Mouse (Mus musculus) embryonic facial prominence, embryonic 11.5 days (tissue): ENCODE data around the gene Ddx56. TPM values are rescaled to one million over a fixed set of nuclear protein-coding genes. Genes with fewer than 3 reads are reported as not detected.
A peak's percentile ranks its signal among the peaks of the same experiment; 100 is the strongest.

Experiments used
- ATAC-seq: fragments of 200-750 bp; cut with Nextera tagmentation; replicated peaks from 2 replicates; pipeline ENCODE4 v1.8.0; 2017; ENCODE audit warnings: low read depth; ENCODE audit not compliant: insufficient number of reproducible peaks, low FRiP score, low TSS enrichment
- DNase-seq: peaks from one replicate; pipeline ENCODE4 v3.0.0-alpha.2; 2015; ENCODE audit warnings: low spot score
- H3K27ac ChIP-seq: fragments of 300-500 bp; sonication (generic); replicated peaks from 2 replicates; pipeline ENCODE4 v1.5.1; 2014; ENCODE audit warnings: mild to moderate bottlenecking, low read depth, low read length, control low read depth
- H3K27me3 ChIP-seq: fragments of 300-500 bp; sonication (generic); 2 replicates; pipeline ENCODE4 v1.6.1; 2014; ENCODE audit warnings: mild to moderate bottlenecking, low read length, moderate library complexity, mixed read lengths; ENCODE audit not compliant: control insufficient read depth, insufficient read depth
- H3K36me3 ChIP-seq: fragments of 300-500 bp; sonication (generic); replicated peaks from 2 replicates; pipeline ENCODE4 v1.6.1; 2014; ENCODE audit warnings: low read depth, mild to moderate bottlenecking, low read length, moderate library complexity, mixed read lengths; ENCODE audit not compliant: control insufficient read depth, insufficient read depth
- H3K4me1 ChIP-seq: fragments of 300-500 bp; sonication (generic); 2 replicates; pipeline ENCODE4 v1.6.1; 2014; ENCODE audit warnings: low read length, mixed read lengths; ENCODE audit not compliant: control insufficient read depth, insufficient read depth
- H3K4me2 ChIP-seq: fragments of 300-500 bp; sonication (generic); 2 replicates; pipeline ENCODE4 v1.6.1; 2014; ENCODE audit warnings: low read depth, mild to moderate bottlenecking, control low read depth, low read length, moderate library complexity
- H3K4me3 ChIP-seq: fragments of 300-500 bp; sonication (generic); 2 replicates; pipeline ENCODE4 v1.5.1; 2014; ENCODE audit warnings: low read depth, low read length, control low read depth
- H3K9ac ChIP-seq: fragments of 300-500 bp; sonication (generic); replicated peaks from 2 replicates; pipeline ENCODE4 v1.6.1; 2014; ENCODE audit warnings: mild to moderate bottlenecking, control low read depth, low read length
- H3K9me3 ChIP-seq: fragments of 300-500 bp; sonication (generic); replicated peaks from 2 replicates; pipeline ENCODE4 v1.6.1; 2016; ENCODE audit warnings: mild to moderate bottlenecking, low read length, inconsistent platforms, mixed read lengths; ENCODE audit not compliant: control insufficient read depth
- WGBS: fragments of 180-500 bp; shearing (Covaris S2); extraction: QIAGEN DNeasy Blood & Tissue Kit; methylation state at CpG from one replicate; pipeline ENCODE4 v1.1.7; 2014; 5-methylcytosine and 5-hydroxymethylcytosine counted together
- polyA plus RNA-seq: library from polyadenylated mRNA; unstranded; fragments of >200 nt; fragmentation: Nextera tagmentation; extraction: Ambion mirVana; gene quantifications from 2 replicates; pipeline ENCODE4 v1.2.1, GENCODE M21; 2014

Gene Ddx56
- polyA plus RNA-seq, 1 experiment from 2014 or later: 109 TPM

DNA sequence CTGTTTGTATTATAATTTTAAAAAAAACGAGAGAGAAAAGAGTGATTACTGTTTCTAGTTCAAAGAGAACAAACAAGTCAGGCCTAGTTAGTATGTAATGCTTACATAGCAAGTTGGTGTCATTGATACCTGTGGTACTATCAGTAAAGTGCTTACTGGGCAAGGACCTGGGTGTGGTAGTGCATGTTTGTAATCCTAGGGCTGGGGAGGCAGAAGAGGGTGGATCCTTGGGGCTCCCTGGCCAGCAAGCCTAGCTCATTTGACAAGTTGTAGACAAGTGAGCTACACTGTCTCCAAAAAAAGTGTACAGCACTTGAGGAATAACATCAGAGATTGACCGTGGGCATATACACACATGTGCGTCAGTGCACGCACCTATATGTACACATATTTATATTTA is 27.1 kb upstream of the Ddx56 start:
- no peak overlapping the region for H3K4me2 ChIP-seq
- no peak for DNase-seq
- 90% methylated on average over 4 of the region's 4 CpGs for WGBS

GRCm38 (mm10) chr11:6293601-6294000 is 26.0 kb upstream of the Ddx56 start:
- H3K4me1 ChIP-seq: no peaks in the 10 kb centered on the region
- no peak overlapping the region for H3K4me3 ChIP-seq
- H3K27me3 ChIP-seq: no peaks in the 10 kb centered on the region
- H3K9me3 ChIP-seq: no peaks in the 10 kb centered on the region
- H3K36me3 ChIP-seq: peaks cover 2% of the 10 kb centered on the region; the same call in 1 of the 2 replicates
- no peak for DNase-seq
- no peak overlapping the region for H3K4me2 ChIP-seq
- H3K27ac ChIP-seq: no peak overlapping the region
- WGBS: 93% methylated on average over 2 of the region's 2 CpGs
- no peak for ATAC-seq
- no peak overlapping the region for H3K9ac ChIP-seq

More for the DNA sequence above, 27.1 kb upstream of the Ddx56 start:
- Histone ChIP-seq H3K9me3 (no peaks in the 10 kb centered on the region), H3K4me1 (no peaks in the 10 kb centered on the region), H3K36me3 (peaks cover 3% of the 10 kb centered on the region; the same call in 1 of the 2 replicates), H3K4me3 (no peak overlapping the region), H3K27ac (no peak overlapping the region), H3K9ac (no peak overlapping the region), H3K27me3 (no peaks in the 10 kb centered on the region)
- ATAC-seq: no peak

DNA sequence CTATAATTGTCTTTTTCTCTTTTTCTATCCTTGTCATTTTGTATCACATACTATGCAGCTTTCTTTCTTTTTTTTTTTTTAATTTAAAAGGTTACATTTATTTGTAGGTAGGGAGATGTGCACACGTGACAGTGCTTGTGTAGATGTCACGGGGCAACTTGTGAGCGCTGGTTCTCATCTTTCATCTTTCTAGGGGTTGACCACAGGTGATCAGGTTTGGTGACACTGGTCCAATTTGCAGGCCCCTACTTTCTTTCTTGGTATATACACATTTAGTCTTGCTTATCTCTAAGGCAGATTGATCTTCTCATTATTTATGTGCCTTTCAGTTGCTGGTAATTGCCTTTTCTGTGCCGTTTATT is 25.4 kb upstream of the Ddx56 start:
- H3K9ac ChIP-seq: no peak overlapping the region
- no peaks in the 10 kb centered on the region for H3K4me1 ChIP-seq
- ATAC-seq: no peak
- H3K27me3 ChIP-seq: no peaks in the 10 kb centered on the region
- H3K4me2 ChIP-seq: no peak overlapping the region
- WGBS: 92% methylated on average over 4 of the region's 4 CpGs
- H3K27ac ChIP-seq: no peak overlapping the region
- H3K36me3 ChIP-seq: no peaks in the 10 kb centered on the region
- H3K9me3 ChIP-seq: no peaks in the 10 kb centered on the region
- no peak for DNase-seq
- no peak overlapping the region for H3K4me3 ChIP-seq

GRCm38 (mm10) chr11:6292116-6292987 is 24.8 kb upstream of the Ddx56 start:
- no peaks in the 10 kb centered on the region for H3K27me3 ChIP-seq
- H3K4me2 ChIP-seq: peak overlapping the region; percentile 87
- no peak; the same call in 1 of the 2 replicates for ATAC-seq
- H3K36me3 ChIP-seq: no peaks in the 10 kb centered on the region
- no peaks in the 10 kb centered on the region for H3K9me3 ChIP-seq
- H3K9ac ChIP-seq: peak overlapping the region; percentile 71
- H3K27ac ChIP-seq: peak overlapping the region; percentile 65
- H3K4me1 ChIP-seq: no peaks in the 10 kb centered on the region
- peak; percentile 81 for DNase-seq
- peak overlapping the region; percentile 79 for H3K4me3 ChIP-seq
- WGBS: 16% methylated on average over 33 of the region's 33 CpGs

DNA sequence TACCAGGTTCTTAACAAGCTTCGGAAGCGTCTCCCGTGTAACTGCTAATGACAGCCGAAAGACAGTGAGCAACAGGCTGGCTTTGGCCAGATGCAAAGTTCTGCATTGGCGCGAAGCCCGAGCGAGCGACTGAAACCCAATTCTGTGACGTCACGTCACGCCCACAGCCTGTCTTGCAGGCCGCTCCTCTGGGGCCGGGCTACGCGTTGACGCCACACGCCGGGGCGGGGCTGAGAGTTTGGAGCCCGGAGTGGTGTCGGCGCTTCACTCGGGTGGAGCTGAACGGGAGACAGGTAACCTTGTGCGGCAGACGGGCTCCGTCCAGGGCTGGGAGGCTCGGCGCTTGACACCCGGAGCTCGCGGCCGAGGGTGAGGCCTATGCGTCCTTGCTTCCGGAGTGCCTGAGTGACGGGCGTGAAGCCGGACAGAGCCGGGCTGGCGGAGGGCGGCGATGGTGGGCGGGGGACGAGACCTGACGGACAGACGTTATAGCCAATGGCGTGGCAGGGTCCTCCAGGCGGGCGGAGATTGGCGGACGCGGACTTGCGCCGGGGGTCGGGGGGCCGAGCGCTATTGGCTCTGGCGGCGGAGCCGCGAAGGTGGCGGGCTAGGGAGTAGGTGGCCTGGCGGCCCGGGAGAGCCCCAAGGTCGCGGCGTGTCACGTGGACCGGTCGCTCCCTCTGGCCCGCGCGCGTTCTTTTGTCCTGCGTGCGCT is 24.0 kb upstream of the Ddx56 start, which contains the start of gene Ogdh:
Ogdh (plus strand) TSS at position 233 of the 715 bp plus-strand sequence.
- peak within 1 kb of the TSS; percentile 71 for H3K9ac ChIP-seq
- peak within 1 kb of the TSS; percentile 65 for H3K27ac ChIP-seq
- H3K27me3 ChIP-seq: no peaks in the 10 kb centered on the region
- no peaks in the 10 kb centered on the region for H3K4me1 ChIP-seq
- no peaks in the 10 kb centered on the region for H3K36me3 ChIP-seq
- WGBS: under 1% methylated on average over 77 of the region's 77 CpGs
- H3K4me2 ChIP-seq: peak within 1 kb of the TSS; percentile 87
- H3K9me3 ChIP-seq: no peaks in the 10 kb centered on the region
- peak within 1 kb of the TSS; percentile 79 for H3K4me3 ChIP-seq
- DNase-seq (peak; percentile 99), ATAC-seq (peak; percentile 98)

DNA sequence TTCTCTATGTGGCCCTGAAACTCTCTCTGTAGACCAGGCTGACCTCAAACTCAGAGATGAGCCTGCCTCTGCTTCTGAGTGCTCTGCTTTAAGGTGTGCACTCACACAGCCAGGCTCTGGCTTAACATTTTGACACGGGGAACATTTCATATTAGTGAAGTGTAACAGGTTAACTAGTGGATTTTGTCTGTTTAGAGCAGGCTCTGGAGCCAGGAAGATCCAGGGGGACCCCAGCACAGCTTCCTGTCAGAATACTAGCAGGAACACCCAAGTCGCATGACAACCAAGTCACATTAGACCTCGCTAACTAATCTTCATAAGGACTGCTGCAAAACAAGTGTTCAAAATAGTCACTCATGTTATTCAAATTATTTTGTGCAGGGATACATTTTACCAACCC is 23.3 kb upstream of the Ddx56 start:
- Histone ChIP-seq H3K9me3 (no peaks in the 10 kb centered on the region), H3K4me1 (no peaks in the 10 kb centered on the region), H3K4me2 (peak overlapping the region; percentile 63), H3K9ac (peak overlapping the region; percentile 71), H3K36me3 (no peaks in the 10 kb centered on the region), H3K27me3 (no peaks in the 10 kb centered on the region), H3K4me3 (peak overlapping the region; percentile 79), H3K27ac (no peak overlapping the region)
- WGBS: 31% methylated on average over 3 of the region's 3 CpGs
- no peak for DNase-seq
- ATAC-seq: no peak

DNA sequence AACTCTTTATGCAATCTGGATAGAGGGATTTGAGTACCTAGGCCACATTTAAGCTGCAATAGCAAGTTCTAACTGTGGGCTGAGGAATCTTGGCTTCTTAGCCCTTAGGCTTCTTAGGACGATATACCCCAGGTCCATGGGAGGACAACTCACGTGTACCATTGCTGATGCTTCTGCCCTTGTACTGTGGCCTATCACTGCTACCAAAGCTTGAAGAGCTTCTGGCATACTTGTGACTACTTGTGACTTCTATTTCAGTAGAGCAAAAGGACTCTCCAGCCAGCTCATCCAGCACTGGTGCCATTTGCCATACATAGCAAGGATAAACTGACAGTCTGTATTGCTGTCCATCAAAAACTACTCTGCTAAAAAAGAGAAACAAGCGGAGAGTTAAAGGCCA is 22.6 kb upstream of the Ddx56 start:
- Histone ChIP-seq H3K27me3 (no peaks in the 10 kb centered on the region), H3K27ac (no peak overlapping the region), H3K36me3 (no peaks in the 10 kb centered on the region), H3K9me3 (no peaks in the 10 kb centered on the region), H3K9ac (no peak overlapping the region), H3K4me3 (no peak overlapping the region), H3K4me1 (no peaks in the 10 kb centered on the region), H3K4me2 (no peak overlapping the region)
- DNase-seq (no peak), ATAC-seq (no peak)
- WGBS: 95% methylated on average over 3 of the region's 3 CpGs

DNA sequence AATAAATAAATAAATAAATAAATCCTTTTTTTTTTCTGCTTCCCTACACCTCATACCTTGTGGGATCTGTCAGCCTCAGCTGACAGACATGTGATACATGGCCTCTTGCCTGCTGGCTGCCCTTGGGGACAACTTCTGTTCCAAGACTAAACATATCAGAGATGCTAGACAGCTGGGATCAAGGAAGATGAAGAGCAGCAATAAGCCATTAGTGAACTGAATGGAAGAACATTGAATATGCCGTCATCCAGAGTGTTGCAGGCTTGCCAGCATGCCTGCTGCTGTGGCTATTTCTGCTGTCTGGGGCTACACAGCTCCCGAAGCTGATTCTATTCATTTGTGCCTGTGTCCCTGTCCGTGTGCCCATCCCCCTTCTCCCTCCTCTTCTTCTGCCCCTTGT is 15.4 kb upstream of the Ddx56 start:
- Histone ChIP-seq H3K9me3 (no peaks in the 10 kb centered on the region), H3K4me1 (no peaks in the 10 kb centered on the region), H3K27ac (no peak overlapping the region), H3K9ac (no peak overlapping the region), H3K36me3 (no peaks in the 10 kb centered on the region), H3K4me2 (no peak overlapping the region), H3K27me3 (no peaks in the 10 kb centered on the region), H3K4me3 (no peak overlapping the region)
- no peak for ATAC-seq
- 74% methylated on average over 3 of the region's 3 CpGs for WGBS
- no peak for DNase-seq
